Mouse (Mus musculus) lung, adult 18-20 months (tissue): ENCODE measurements around the gene Samd11.
A peak's percentile ranks its signal among the peaks of the same experiment; 100 is the strongest.

Experiments used
- DNase-seq, 2 experiments: peaks; one replicate each; pipeline ENCODE4 v3.0.0; 2022; ENCODE audit warnings: mixed read lengths in 2 of 2

The Samd11 gene

DNA sequence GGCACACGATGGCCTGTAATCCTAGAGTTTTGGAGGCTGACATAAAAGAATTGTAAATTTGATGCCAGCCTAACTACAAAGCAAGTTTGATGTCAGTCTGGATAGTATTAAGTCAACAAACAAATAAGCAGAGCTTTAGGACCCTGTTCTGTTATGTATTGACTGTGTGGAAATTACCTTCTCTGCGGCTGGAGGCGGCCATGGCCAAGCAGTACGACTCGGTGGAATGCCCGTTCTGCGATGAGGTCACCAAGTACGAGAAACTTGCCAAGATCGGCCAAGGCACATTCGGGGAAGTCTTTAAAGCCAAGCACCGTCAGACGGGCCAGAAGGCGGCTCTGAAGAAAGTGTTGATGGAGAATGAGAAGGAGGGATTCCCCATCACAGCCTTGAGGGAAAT lies 42.3 kb downstream of the Samd11 start:
- DNase-seq = no peak

DNA sequence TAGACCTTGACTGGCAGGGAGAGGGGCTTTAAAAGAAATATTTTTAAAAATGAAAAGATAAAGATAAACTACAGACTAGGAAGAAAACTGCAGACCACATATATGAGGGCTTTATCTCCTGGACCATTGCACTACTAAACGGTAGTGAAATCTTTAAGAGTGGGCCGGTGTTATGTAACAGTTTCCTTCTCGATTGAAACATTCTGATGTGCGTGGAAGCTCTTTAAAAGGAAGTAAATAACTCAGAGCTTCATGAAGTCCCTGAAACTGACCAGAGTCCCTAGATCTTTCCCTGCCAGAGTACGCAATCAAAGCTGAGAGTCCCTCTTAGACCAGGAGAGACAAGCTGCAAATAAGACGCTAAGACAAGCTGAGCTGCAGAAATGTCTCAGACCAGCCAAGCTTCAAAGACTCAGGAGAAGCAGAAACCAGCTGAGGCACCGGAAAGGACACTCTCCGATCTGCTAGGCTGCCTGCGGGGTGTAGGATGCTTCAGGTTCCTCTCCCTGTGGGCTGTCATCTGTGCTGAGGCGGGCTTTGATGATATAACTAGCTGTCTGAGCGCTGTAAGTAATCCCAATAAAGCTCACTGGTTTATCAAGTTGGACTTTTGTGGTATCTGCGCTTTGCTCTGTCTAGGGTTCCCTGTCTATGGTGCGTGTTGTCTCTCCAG lies 45.4 kb downstream of the Samd11 start:
- DNase-seq = no peak

DNA sequence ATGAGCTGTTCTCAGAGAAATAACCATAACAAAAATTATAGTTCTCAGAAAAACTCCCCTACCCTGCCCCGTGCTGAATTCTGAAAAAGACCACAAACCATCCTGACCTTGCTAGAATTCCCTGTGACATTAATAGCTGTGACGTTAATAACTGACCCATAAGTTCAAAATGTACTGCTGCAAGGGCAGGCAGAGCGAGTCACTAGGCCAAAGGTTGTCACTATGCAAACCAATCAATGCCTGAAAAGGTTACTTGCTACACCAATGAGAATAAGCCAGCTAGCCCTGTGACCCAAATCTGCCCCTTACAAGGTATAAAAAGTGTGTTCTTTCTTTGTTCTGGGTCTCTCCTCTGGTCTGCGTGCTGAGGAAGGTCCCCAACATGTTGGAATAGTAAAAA lies 46.6 kb downstream of the Samd11 start:
- no peak for DNase-seq

DNA sequence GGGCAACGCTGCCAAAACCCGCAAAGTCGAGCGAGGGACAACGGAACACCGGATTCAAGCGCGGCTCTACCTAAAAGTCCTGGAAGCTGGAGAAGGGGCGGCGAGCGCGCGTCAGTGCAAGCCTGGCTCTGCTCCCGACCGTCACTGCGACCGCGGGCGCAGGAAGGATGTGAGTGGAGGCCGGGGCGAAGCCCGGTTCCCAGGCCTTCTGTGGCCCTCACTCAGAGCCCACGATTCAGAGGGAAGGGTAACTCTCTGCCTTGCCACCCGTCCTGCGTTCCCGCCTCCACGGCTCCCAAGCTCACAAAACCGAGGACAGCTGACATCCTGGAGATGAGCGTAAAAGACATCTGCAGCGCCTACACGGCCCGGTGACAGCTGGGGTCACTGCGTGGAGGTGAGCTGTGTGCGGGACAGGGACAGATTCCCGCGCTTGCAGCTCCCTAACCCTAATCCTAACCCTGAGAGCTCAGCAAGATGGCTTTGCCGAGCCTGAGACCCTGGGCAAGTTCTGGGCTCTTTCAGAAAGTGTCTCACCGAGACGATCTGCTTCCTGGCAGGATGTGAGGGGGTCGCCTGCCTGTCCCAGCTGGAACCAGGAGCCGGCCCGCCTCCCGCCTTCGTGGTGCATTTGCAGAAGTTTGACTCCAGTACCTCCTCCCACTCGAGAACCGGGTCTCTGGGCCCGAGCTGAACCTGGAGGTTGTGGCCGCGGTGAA lies 51.9 kb downstream of the Samd11 start:
- DNase-seq = peak in 1 of 2 experiments; percentile 34

DNA sequence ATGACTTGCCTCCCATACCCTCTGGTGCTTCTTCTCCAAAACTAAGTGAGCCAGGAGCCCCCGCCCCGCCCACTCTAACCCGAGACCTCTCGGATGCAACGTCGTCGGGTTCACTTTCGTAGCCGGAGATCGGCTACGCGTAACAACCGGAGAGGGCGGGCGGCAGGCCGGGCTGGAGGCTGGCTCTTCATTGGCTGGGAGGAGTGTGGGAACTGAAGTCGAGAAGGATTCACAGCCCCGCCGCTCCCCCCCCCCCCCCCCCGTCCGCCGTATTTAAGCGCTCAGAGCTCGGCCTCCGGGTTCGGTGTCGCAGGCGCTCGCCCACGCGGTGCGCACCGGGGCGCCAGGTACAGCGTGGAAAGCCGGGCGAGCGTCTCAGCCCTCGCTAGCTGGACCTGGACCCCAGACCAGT lies 52.5 kb downstream of the Samd11 start, which contains the start of gene AW011738:
AW011738 (plus strand) TSS at position 304 of the 412 bp plus-strand sequence.
- peak; percentile 82 to 88 for DNase-seq

DNA sequence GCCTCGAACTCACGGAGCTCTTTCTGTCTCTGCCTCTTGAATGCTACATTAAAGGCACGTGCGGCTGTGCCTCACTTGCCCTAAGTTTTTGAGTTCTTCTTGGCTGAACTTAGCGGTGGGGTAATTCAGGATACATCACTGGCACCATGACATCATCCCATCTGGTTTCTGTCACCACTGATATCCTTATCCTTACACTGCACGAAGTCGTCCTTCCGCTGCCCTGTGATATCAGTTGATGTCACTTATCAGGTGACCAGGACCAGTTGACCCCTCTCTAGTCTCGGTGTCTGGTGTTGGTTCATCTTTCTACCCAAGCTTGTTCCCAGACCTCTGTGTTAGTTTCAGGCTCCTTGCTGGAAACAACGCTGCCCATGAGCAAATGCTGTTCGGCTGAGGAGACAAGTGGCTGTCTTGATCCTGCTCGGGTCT lies 53.0 kb downstream of the Samd11 start:
- no peak for DNase-seq

DNA sequence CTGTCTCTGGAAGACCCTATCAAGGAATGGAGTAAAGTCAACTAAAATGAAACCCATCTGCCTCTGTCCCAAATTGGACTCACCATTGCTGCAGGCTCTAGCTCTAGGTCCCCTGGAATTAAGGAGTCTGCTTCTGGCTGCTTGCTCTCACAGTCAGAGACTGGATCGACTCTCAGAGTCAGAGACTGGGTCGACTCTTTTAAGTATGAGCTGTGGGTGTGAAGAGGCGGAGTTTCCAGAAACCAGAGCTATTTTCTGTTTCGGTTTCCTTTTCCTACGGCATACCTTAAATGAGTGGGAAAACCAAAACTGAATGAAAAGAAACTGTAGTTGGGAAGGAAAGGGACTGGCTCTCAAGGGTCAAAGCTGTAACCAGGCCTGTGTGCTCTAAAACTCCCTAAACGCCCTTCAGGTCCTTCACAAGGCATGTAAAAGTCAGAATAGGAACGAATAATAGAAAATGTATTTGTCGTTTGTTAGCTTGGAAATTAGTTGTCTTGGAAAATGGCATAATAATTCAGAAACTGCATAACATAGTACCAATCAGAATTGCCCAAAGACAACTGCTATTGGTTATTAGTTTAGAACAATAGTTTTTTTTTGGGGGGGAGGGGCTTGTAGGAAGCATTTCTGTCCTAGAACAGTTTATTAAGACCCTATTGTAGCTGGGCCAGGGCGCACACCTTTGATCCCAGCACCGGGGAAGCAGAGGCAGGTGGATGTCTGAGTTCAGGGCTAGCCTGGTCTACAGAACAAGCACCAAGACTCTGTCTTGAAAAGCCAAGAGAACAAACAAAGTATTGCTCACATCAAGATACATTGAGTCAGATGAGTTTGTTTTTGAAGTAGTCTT lies 54.6 kb downstream of the Samd11 start, which contains the start of gene Isg15:
Isg15 (minus strand) TSS at position 196 of the 853 bp plus-strand sequence.
- DNase-seq = peak; percentile 21 to 52

DNA sequence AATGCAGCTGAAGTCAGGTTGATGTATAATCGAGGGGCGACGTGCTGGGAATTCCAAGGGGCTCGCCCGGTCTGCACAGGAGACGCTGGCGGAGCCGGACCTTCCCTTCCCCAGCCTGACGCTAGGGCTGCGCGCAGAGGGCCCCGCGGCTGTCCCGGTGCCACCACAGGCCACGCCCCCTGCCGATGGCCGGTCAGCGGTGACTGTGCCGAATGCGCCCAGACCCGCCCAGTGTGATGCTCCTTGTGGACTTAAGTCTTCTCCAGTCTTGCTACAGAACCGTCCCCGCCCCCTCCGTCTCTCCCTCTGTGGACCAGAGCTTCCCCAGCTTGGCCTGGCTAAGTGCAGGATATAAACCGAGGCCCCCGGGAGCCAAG lies 57.6 kb downstream of the Samd11 start:
- DNase-seq = peak; percentile 90 to 94

DNA sequence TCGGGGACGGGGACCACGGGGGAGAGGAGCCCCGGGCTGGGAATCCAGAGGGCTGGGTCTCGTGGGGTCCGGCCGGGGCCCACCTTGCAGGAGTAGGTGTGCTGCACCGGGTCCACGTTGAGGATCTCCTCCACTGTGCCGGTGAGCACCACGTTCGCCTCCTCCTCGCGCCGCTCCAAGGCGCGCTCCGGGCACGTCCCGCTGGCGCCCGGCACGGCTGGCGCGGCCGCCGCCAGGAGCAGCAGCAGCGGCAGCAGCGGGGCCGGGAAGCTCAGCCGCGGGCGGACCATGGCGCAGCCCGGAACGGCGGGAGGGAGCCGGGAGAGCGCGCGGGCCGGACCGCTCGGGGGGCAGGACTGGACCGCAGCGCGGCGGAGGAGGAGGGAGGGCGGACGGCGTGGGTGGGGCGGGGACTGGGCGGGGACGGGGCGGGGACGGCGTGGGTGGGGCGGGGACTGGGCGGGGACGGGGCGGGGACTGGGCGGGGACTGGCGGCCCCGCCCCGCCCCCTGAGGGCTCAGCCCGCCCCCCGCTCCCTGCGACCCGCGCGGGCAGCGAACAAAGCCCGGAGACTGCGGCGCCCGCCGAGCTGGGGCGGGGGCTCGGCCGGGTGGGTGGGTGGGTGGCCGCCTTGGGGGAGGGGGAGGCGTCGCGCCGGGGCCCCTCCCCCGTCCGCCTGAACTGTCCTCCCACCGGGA lies 58.2 kb downstream of the Samd11 start, which contains the start of gene Agrn:
Agrn (minus strand) TSS at position 358 of the 698 bp plus-strand sequence.
- DNase-seq = peak; percentile 71 to 77
